Mouse (Mus musculus) gastrocnemius, adult 2 months (tissue): Measurements from ENCODE around the gene Suv39h1. TPM values are rescaled to one million over a fixed set of nuclear protein-coding genes. Genes with fewer than 3 reads are reported as not detected.
"Not testable (repeated sequence)": the region's sequence is repeated elsewhere in the genome, so short reads cannot be mapped to it uniquely, and the experiment has no call there.

Source experiments
- DNase-seq: peaks from one replicate; pipeline ENCODE4 v3.0.0; 2022
- H3K27ac ChIP-seq: fragments of 200-600 bp; 2 replicates; pipeline ENCODE4 v1.8.1; 2022; ENCODE audit warnings: mild to moderate bottlenecking
- H3K4me3 ChIP-seq: fragments of 200-600 bp; 2 replicates; pipeline ENCODE4 v1.8.1; 2022; ENCODE audit warnings: mild to moderate bottlenecking, moderate library complexity
- CTCF ChIP-seq: fragments of 200-600 bp; IDR thresholded peaks from 2 replicates; pipeline ENCODE4 v1.8.1; 2022; ENCODE audit warnings: antibody characterized with exemption, mild to moderate bottlenecking, moderate library complexity
- intact Hi-C: fragments of 180-260 bp; cut with DNase I; formaldehyde crosslinking; loops from one replicate; pipeline ENCODE4 v1.15.1; 2025
- total RNA-seq, 2 experiments: library from RNA; stranded (reverse); gene quantifications; 2 replicates each; pipeline ENCODE4 v1.2.3; 2021

Gene Suv39h1
- total RNA-seq, 2 experiments from 2014 or later: 4.3 to 5.0 TPM

DNA sequence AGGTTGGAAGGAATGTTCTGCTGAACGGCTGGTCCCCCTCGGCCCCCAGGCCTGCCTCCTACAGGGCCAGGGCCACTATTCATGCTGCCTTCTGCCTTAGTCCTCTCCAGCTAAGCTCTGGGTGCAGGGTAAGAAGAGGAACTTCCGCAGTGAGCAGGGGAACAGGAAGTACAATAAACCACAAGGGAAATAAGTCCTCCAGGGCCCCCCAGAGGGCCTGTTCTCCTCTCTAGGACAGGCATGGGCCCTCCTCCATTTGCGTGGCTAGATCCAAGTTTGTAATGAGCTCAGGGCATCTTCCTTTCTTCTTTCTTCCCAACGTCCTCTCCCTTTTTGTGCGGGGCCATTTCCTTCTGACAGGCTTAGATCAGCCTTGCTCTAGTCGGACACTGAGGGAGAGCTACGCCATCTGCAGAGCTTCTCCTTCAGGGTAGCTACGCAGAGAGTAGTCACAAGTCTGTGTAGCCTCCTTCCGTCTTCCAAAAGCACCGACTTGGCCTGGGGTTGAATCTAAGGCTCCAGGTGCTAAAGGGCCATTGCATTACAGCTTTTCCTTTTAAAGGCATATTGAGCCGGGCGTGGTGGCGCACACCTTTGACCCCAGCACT, 15.9 kb upstream of the Suv39h1 start, which contains the start of gene Was:
TSS of gene Was (minus strand) at position 153 of the 608 bp plus-strand sequence.
- no peak for TF ChIP-seq CTCF
- no peak within 1 kb of the TSS for H3K27ac ChIP-seq
- DNase-seq: no peak
- H3K4me3 ChIP-seq: peak within 1 kb of the TSS; percentile 47
- intact Hi-C loops: no loop called here

- intact Hi-C loops: no loop called here
- Histone ChIP-seq H3K4me3 (peak overlapping the region; percentile 47), H3K27ac (no peak overlapping the region)
- no peak for DNase-seq
- no peak for TF ChIP-seq CTCF
Observed at GRCm38 (mm10) chrX:8089746-8090145, 15.2 kb upstream of the Suv39h1 start.

DNA sequence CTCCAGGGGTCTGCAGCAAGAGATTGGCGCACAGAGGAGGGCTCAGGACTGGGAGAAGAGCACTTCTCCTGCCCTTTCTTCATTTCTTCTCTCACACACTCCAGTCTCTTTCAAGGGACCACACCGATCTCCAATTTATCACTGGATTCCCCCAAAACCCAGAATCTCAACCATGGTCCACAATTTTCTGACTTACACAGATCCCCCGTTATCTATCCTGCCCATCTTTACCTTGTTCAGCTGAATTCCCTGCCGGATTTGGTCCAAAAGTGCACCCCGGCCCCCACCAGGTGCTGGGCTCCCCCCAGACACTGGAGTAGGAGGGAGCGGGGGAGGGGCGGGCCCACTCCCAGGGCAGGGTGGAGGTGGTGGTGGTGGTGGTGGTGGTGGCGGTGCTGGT, 11.1 kb upstream of the Suv39h1 start:
- Histone ChIP-seq H3K4me3 (no peak overlapping the region), H3K27ac (no peak overlapping the region)
- TF ChIP-seq CTCF: no peak
- DNase-seq: no peak
- intact Hi-C loops: no loop called here

- no peak for TF ChIP-seq CTCF
- DNase-seq: no peak
- Histone ChIP-seq H3K4me3 (no peak overlapping the region), H3K27ac (no peak overlapping the region)
- intact Hi-C loops: no loop called here
Observed at GRCm38 (mm10) chrX:8084771-8085259, 10.3 kb upstream of the Suv39h1 start.

- no peak for DNase-seq
- peak overlapping the region; percentile 78 for H3K4me3 ChIP-seq
- intact Hi-C loops: loop anchor here (2.0 to 10.0 kb wide), 3 partner anchors 22 to 180 kb away; partner anchors contain the start of genes Ftsj1 and Wdr13
- H3K27ac ChIP-seq: peak overlapping the region; percentile 87
- TF ChIP-seq CTCF: no peak
Observed at GRCm38 (mm10) chrX:8075104-8075503, 544 bp upstream of the Suv39h1 start.

DNA sequence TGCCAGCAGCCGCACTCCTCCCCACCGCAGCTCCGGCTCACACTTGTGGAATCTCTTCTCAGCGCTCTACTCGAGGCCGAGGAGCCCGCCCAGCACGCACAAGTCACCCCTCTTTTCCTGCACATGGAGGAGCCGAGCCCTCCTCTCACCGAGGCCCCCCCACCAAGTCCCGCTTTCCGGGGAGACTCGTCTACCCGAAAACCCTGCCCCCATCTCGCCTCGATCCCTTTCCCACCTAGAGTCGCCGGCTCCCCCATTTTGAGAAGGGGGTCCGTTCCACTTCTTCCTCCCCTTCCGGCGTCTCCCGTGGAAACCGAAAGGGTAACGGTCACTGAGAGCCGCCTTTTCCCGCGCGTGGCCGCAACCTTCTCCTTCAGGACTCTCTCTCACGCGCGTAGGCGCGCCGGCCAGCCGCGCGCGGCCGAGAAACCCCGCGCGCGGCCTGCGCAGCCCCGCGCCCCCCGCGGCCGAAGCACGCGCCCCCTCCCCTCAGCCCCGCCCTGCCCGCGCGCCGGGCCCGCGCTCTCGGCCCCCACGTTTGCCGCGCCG, 605 bp downstream of the Suv39h1 start:
- DNase-seq: peak; percentile 19

GRCm38 (mm10) chrX:8069166-8069565, 5.4 kb downstream of the Suv39h1 start:
- intact Hi-C loops: no loop called here
- no peak for TF ChIP-seq CTCF

More for the DNA sequence above, 605 bp downstream of the Suv39h1 start:
- peak overlapping the region; percentile 83 for H3K27ac ChIP-seq
- peak overlapping the region; percentile 78 for H3K4me3 ChIP-seq
- TF ChIP-seq CTCF: no peak
- intact Hi-C loops: loop anchor here (2.0 to 10.0 kb wide), 3 partner anchors 23 to 181 kb away; partner anchors contain the start of genes Ftsj1 and Wdr13

DNA sequence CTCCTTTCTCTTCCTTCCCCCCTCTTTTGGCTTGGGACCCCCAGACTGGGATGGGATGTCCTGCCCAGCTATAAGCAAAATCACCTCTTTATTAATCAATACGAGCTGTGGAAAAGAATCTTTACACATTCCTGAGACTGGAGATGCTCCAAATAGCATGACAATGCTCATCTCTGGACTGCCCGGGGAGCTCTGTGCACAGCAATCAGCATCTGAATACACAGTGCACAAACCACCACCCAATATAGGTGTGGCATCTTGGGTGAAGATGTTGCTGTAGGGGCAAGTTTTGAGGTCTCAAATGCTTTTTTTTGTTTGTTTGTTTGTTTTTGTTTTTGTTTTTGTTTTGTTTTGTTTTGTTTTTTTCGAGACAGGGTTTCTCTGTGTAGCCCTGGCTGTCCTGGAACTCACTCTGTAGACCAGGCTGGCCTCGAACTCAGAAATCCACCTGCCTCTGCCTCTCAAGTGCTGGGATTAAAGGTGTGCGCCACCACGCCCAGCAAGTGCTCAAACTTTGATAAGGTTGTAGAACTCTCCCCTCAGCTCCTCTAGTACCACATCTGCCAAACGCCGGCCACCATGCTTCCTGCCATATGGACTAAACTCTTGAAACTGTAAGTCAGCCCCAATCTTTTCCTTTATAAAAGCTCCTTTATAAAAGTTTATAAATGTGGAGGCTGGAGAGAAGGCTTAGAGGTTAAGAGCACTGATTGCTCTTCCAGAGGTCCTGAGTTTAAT, 23.3 kb downstream of the Suv39h1 start:
- H3K27ac ChIP-seq, DNase-seq, H3K4me3 ChIP-seq, intact Hi-C loops: not testable (repeated sequence)

More at GRCm38 (mm10) chrX:8069166-8069565, 5.4 kb downstream of the Suv39h1 start:
- Histone ChIP-seq H3K27ac (no peak overlapping the region), H3K4me3 (no peak overlapping the region)
- DNase-seq: no peak

DNA sequence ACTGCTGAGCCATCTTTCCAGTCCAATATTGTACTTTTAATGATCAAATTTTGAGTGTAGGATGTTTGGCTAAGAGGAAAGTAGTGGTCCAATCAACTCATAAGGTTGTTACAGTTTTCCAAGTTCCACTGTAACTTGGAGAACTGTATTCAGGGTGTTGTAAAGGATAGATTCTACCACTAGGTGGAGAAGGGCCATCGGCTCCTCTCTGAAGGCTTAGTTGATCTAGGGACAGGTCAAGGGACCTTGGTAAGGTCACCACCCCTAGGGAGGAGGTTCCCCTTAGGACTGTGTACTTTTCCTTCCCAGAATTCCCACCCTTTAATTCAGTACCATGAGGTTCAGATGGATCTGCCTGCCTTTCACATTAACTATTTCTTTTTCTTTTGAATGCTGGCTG, 41.6 kb downstream of the Suv39h1 start:
- intact Hi-C loops: no loop called here

DNA sequence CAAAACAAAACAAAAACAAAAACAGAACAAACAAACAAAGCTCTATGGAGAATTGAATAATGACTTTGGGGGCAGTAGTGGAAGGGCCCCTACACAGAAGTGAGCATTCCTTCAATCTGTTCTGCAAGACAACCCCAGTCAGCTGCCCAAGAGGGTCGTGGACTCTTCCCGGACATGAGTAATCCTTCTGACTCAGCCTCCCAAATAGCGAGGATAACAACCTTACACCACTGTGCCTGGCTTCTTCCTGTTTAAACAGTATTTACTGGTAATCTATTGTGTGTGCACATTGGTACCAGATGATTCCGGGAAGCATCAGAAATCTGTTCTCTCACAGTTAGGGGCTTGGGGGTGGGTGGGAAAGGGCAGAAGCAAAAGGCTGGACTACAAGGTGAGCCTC, 47.7 kb downstream of the Suv39h1 start:
- intact Hi-C loops: no loop called here
- Histone ChIP-seq H3K27ac (no peak overlapping the region), H3K4me3 (no peak overlapping the region)
- DNase-seq: no peak
- TF ChIP-seq CTCF: no peak

More for the DNA sequence above, 41.6 kb downstream of the Suv39h1 start:
- Histone ChIP-seq H3K4me3 (no peak overlapping the region), H3K27ac (no peak overlapping the region)
- DNase-seq: no peak
- TF ChIP-seq CTCF: no peak

DNA sequence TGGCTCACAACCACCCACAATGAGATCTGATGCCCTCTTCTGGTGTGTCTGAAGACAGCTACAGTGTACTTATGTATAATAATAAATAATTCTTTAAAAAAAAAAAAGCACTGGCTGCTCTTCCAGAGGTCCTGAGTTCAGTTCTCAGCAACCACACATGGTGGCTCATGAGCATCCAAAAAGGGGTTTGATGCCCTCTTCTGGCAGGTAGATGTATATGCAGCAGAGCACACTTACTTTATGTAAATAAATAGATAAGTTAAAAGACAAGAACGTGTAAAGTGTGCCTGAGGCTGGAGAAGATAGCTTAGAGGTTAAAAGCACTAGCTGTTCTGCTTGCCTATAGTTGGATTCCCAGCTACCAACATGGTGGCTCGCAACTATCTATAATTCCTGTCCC, 49.8 kb downstream of the Suv39h1 start:
- no peak overlapping the region for H3K27ac ChIP-seq
- intact Hi-C loops: no loop called here
- no peak for DNase-seq
- no peak for TF ChIP-seq CTCF
- H3K4me3 ChIP-seq: no peak overlapping the region

DNA sequence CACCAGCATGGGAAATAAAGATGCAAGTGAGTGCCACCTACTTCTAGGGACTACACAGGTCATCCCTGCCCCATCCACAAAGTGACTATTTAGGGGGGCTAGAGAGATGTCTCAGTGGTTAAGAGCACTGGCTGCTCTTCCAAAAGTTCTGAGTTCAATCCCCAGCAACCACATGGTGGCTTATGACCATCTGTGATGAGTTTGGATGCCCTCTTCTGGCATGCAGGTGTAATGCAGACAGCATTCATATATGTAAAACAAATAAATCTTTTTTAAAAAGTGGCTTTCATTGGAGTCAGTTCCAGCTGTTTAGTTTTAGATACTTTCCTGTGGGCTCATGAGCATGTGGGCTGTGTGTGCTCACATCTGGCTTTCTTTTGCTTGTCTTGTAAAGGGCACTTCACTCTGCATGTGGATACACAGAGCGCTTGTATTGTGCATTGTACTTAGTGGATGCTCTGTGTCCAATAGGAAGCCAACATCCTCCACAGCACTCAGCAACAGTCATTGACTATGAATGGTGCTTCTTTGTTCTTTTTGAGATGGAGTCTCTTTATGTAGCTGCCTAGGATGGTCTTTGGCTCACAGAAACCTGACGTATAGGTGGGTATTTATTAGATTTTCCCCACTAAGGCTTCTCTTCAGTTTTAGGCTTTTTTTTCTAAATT, 54.3 kb downstream of the Suv39h1 start:
- intact Hi-C loops: no loop called here
- Histone ChIP-seq H3K4me3 (no peak overlapping the region), H3K27ac (no peak overlapping the region)
- 0 out of 2 replicates have a peak, but pooled peaks have one; percentile 6 for TF ChIP-seq CTCF
- DNase-seq: no peak
